Mouse (Mus musculus) kidney, embryonic 14.5 days (tissue): ENCODE measurements at regions not wholly inside any gene's neighbourhood (a gene's known extent, or its start where the extent isn't known, plus 50 kb on each side); places are given as distances from the start of the nearest gene placed in this dataset.
A peak's percentile ranks its signal among the peaks of the same experiment; 100 is the strongest.

Source experiments
- ATAC-seq: fragments of 200-750 bp; cut with Nextera tagmentation; 2 replicates; pipeline ENCODE4 v1.8.0; 2017; ENCODE audit warnings: moderate number of reproducible peaks, mild to moderate bottlenecking, moderate TSS enrichment, moderate library complexity; ENCODE audit not compliant: low FRiP score, low TSS enrichment
- H3K27ac ChIP-seq: fragments of 300-500 bp; sonication (generic); 2 replicates; pipeline ENCODE4 v1.5.1; 2014; ENCODE audit warnings: low read depth, mild to moderate bottlenecking, low read length, moderate library complexity, mixed read lengths
- H3K27me3 ChIP-seq: fragments of 300-500 bp; sonication (generic); 2 replicates; pipeline ENCODE4 v1.6.1; 2014; ENCODE audit warnings: mild to moderate bottlenecking, low read length; ENCODE audit not compliant: control insufficient read depth, insufficient read depth
- H3K36me3 ChIP-seq: fragments of 300-500 bp; sonication (generic); 2 replicates; pipeline ENCODE4 v1.6.1; 2014; ENCODE audit warnings: low read length, mixed read lengths; ENCODE audit not compliant: control insufficient read depth, insufficient read depth
- H3K4me1 ChIP-seq: fragments of 300-500 bp; sonication (generic); 2 replicates; pipeline ENCODE4 v1.6.1; 2014; ENCODE audit warnings: low read length, mixed read lengths; ENCODE audit not compliant: control insufficient read depth, insufficient read depth
- H3K4me2 ChIP-seq: fragments of 300-500 bp; sonication (generic); replicated peaks from 2 replicates; pipeline ENCODE4 v1.6.1; 2014; ENCODE audit warnings: low read depth, mild to moderate bottlenecking, low read length
- H3K4me3 ChIP-seq: fragments of 300-500 bp; sonication (generic); 2 replicates; pipeline ENCODE4 v1.5.1; 2014; ENCODE audit warnings: mild to moderate bottlenecking, low read length
- H3K9ac ChIP-seq: fragments of 300-500 bp; sonication (generic); 2 replicates; pipeline ENCODE4 v1.6.1; 2014; ENCODE audit warnings: low read depth, mild to moderate bottlenecking, low read length, moderate library complexity
- H3K9me3 ChIP-seq: fragments of 300-500 bp; sonication (generic); 2 replicates; pipeline ENCODE4 v1.6.1; 2016; ENCODE audit warnings: low read length; ENCODE audit not compliant: control insufficient read depth
- WGBS: fragments of 180-500 bp; shearing (Covaris S2); extraction: QIAGEN DNeasy Blood & Tissue Kit; methylation state at CpG from one replicate; pipeline ENCODE4 v1.1.7; 2014; 5-methylcytosine and 5-hydroxymethylcytosine counted together

DNA sequence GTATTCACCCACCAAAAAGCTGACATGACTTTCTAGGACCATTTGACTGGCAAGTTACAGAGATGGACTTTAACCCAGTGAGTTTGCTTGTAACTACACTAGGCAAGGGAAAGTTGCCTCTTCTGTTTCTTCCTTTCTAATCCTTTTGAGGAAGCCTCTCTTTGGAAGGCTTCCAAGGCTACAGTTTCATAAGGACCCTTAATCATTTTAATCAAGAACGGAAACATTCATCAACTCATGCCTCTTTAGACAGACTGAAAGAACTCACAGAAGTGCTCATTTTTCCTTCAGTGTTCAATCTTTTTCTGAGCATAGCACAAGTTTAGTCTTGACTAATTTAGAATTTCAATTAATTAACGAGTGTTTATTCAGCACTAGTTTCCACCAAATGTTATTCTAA is 84.2 kb downstream of the Ddx1 start:
- no peak overlapping the region for H3K9ac ChIP-seq
- H3K9me3 ChIP-seq = no peaks in the 10 kb centered on the region
- ATAC-seq = no peak
- H3K27ac ChIP-seq = no peak overlapping the region
- H3K36me3 ChIP-seq = no peaks in the 10 kb centered on the region
- no peak overlapping the region for H3K4me2 ChIP-seq
- no peaks in the 10 kb centered on the region for H3K27me3 ChIP-seq
- 62% methylated on average over 2 of the region's 2 CpGs for WGBS
- H3K4me3 ChIP-seq = no peak overlapping the region
- H3K4me1 ChIP-seq = 0 out of 2 replicates have a peak, but pooled peaks cover 4% of the 10 kb centered on the region

DNA sequence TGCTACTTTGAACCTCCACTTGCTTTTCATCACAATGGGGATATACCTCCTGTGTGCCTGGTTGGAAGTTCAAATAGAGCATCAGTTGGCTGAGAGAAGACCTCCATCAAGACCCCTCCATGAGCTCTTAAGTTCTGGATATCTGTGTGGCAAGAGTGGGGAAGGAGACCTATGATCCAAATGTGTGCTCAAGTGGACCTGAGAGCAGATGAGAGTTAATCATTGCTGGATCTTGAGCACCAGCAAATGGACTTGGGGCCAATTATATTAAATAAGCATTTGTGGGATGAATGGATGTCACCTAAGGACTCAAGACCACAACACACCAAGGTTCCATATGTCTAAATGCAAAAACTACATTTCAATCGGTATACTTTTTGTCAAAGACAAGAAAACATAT is 88.0 kb downstream of the Ddx1 start:
- ATAC-seq = no peak
- 84% methylated on average over 1 of the region's 1 CpGs for WGBS
- Histone ChIP-seq H3K4me2 (no peak overlapping the region), H3K9ac (no peak overlapping the region), H3K27me3 (no peaks in the 10 kb centered on the region), H3K27ac (no peak overlapping the region), H3K36me3 (no peaks in the 10 kb centered on the region), H3K9me3 (no peaks in the 10 kb centered on the region), H3K4me3 (no peak overlapping the region), H3K4me1 (peaks cover 4% of the 10 kb centered on the region; the same call in 1 of the 2 replicates)

- Histone ChIP-seq H3K4me3 (no peak overlapping the region), H3K36me3 (no peaks in the 10 kb centered on the region), H3K4me1 (peaks cover 4% of the 10 kb centered on the region; the same call in 1 of the 2 replicates), H3K27me3 (no peaks in the 10 kb centered on the region), H3K9ac (no peak overlapping the region), H3K4me2 (no peak overlapping the region), H3K27ac (no peak overlapping the region), H3K9me3 (no peaks in the 10 kb centered on the region)
- ATAC-seq = no peak
Observed at GRCm38 (mm10) chr12:13159346-13160055, 89.5 kb downstream of the Ddx1 start.

DNA sequence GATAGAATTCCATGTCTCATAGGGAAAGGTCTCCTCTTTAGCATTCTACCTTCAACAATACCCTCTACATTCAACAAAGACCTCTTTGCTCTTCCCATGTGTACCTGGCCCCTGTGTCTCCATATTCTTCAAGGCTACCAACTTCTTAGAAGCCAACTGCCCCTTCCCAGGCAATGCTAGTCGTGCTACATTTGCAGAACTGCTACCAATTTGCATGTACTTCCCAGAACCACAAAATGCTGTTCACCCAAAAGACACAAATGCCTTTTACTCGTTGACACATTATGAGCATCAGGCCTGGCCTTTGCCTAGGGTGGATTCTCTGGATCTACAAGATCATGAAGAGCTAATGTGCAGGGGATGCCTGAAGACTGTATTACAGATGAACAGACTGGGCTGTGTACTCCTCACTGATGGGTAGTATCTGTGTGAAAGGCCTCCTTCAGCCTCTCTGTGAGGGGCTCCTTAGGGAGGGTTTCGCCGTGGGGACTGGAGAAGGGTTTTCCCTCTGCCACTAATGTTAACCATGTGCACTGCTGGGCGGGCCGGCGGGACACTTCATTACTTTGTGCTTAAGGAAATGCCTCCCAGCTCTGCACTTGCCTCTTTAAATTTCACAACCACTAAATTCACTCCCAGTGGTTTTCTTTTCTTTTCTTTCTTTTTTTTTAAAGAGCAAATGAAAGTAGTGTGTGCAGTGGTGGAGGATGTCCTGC is 91.2 kb downstream of the Ddx1 start:
- Histone ChIP-seq H3K36me3 (no peaks in the 10 kb centered on the region), H3K4me2 (no peak overlapping the region), H3K9ac (no peak overlapping the region), H3K9me3 (no peaks in the 10 kb centered on the region), H3K27ac (no peak overlapping the region), H3K4me3 (no peak overlapping the region), H3K27me3 (no peaks in the 10 kb centered on the region), H3K4me1 (peaks cover 4% of the 10 kb centered on the region; the same call in 1 of the 2 replicates)
- WGBS = 70% methylated on average over 7 of the region's 7 CpGs
- no peak for ATAC-seq

DNA sequence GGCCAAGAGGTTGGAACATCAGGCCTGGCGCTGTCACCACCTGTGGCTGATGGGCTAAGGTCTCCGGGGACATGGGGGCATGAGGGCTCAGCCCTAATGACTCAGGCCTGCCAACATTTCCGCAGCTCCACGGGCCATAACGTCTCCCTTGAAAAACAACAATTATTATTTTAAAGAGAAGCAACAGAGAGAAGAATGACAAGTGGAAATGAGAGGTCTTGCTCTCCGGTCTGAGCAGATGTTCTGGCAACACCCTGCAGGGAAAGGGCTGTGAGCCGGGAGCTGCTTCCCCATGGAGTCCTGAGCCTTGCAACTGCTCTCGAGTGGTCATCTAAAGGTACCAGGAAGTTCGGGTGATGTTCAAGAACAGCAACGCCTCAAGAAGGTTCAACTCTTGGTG is 91.9 kb downstream of the Ddx1 start:
- Histone ChIP-seq H3K4me1 (peaks cover 4% of the 10 kb centered on the region; the same call in 1 of the 2 replicates), H3K9me3 (no peaks in the 10 kb centered on the region), H3K27ac (no peak overlapping the region), H3K9ac (no peak overlapping the region), H3K4me2 (no peak overlapping the region), H3K36me3 (no peaks in the 10 kb centered on the region), H3K27me3 (no peaks in the 10 kb centered on the region), H3K4me3 (no peak overlapping the region)
- 44% methylated on average over 10 of the region's 10 CpGs for WGBS
- peak; percentile 32; the same call in 1 of the 2 replicates for ATAC-seq

GRCm38 (mm10) chr12:13150751-13151150 is 98.3 kb downstream of the Ddx1 start:
- Histone ChIP-seq H3K4me2 (no peak overlapping the region), H3K27ac (no peak overlapping the region), H3K9ac (no peak overlapping the region), H3K36me3 (no peaks in the 10 kb centered on the region), H3K27me3 (no peaks in the 10 kb centered on the region), H3K9me3 (no peaks in the 10 kb centered on the region), H3K4me3 (no peak overlapping the region), H3K4me1 (peaks cover 2% of the 10 kb centered on the region)
- WGBS = 37% methylated on average over 4 of the region's 4 CpGs
- 0 out of 2 replicates have a peak, but pooled peaks have one; percentile 39 for ATAC-seq

DNA sequence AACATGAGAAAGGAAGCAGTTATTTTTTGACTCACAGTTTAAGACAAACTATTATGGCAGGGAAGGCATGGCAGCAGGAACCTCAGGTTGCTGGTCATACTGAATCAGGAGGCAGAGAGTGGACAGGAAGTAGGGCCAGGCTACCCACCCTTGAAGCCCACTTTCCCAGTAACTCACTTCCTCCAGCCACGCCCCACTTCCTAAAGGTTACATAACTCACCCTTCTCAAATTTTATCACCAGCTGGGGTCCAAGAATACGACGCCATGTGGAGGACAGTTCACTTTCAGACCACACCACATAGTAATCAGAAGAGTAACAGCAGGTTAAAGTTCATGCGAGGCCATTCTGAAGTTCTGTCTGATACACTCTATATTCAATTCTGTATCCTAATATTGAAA is 101.8 kb downstream of the Ddx1 start:
- no peaks in the 10 kb centered on the region for H3K36me3 ChIP-seq
- no peak overlapping the region for H3K4me3 ChIP-seq
- no peaks in the 10 kb centered on the region for H3K9me3 ChIP-seq
- no peak overlapping the region for H3K4me2 ChIP-seq
- 63% methylated on average over 4 of the region's 4 CpGs for WGBS
- no peak for ATAC-seq
- H3K9ac ChIP-seq = no peak overlapping the region
- no peak overlapping the region for H3K27ac ChIP-seq
- H3K4me1 ChIP-seq = peaks cover 10% of the 10 kb centered on the region
- no peaks in the 10 kb centered on the region for H3K27me3 ChIP-seq

GRCm38 (mm10) chr12:13145186-13146115 is 103.6 kb downstream of the Ddx1 start:
- WGBS = 56% methylated on average over 10 of the region's 10 CpGs
- peak; percentile 55 for ATAC-seq
- peak overlapping the region; percentile 52; the same call in 1 of the 2 replicates for H3K27ac ChIP-seq

More at GRCm38 (mm10) chr12:13145186-13146115, 103.6 kb downstream of the Ddx1 start:
- H3K36me3 ChIP-seq = no peaks in the 10 kb centered on the region
- H3K4me2 ChIP-seq = no peak overlapping the region
- H3K9me3 ChIP-seq = no peaks in the 10 kb centered on the region
- H3K4me3 ChIP-seq = no peak overlapping the region
- no peaks in the 10 kb centered on the region for H3K27me3 ChIP-seq
- H3K4me1 ChIP-seq = peaks cover 10% of the 10 kb centered on the region
- H3K9ac ChIP-seq = no peak overlapping the region
